11 mouse cellular contexts compared by ENCODE assay signal in genomic region chr4:41672522-41672963, GRCm38 (mm10). TPM values are rescaled to one million over a fixed set of nuclear protein-coding genes. Genes with fewer than 3 reads are reported as not detected.
DNase-seq lines count a peak whose midpoint lies in the region; ATAC-seq lines count a peak whose summit lies in the region.
"Had no signal": no experiment of that assay in that cellular context is flagged by ENCODE, and none has a peak within 500 bp of the region (broad histone marks: within the 10 kb centered on the region; RNA-seq: fewer than 3 reads in every experiment).

No protein-coding gene starts in this region.

- no peaks in the 10 kb centered on the region for H3K27me3 ChIP-seq in forebrain, embryonic 14.5 days (replicated peaks; ENCODE audit: control insufficient read depth, insufficient read depth, low read length)
- H3K27me3 ChIP-seq in intestine, embryonic 16.5 days (replicated peaks; ENCODE audit: control insufficient read depth, insufficient read depth, low read length) = 0 out of 2 replicates have a peak, but pooled peaks cover 9% of the 10 kb centered on the region

- no peaks in the 10 kb centered on the region for H3K9me3 ChIP-seq in forebrain, embryonic 14.5 days (replicated peaks; ENCODE audit: control insufficient read depth, low read length)
- no peaks in the 10 kb centered on the region for H3K9me3 ChIP-seq in intestine, embryonic 16.5 days (ENCODE audit: control insufficient read depth, low read length)
- H3K9me3 ChIP-seq: liver, embryonic 13.5 days had no signal

- no peak overlapping the region for H3K4me3 ChIP-seq in forebrain, embryonic 14.5 days (ENCODE audit: low read depth, low read length)
- no peak overlapping the region for H3K4me3 ChIP-seq in intestine, embryonic 16.5 days (ENCODE audit: low read length)
- H3K4me3 ChIP-seq: liver, embryonic 13.5 days had no signal

- ATAC-seq in forebrain, embryonic 14.5 days = no peak
- ATAC-seq in intestine, embryonic 16.5 days = no peak
- ATAC-seq in monocyte, adult 5-6 weeks (replicated peaks; ENCODE audit: insufficient number of reproducible peaks, low FRiP score, low TSS enrichment, poor library complexity, severe bottlenecking) = no peak

- peak overlapping the region; percentile 78 for H3K27ac ChIP-seq in forebrain, embryonic 14.5 days (ENCODE audit: low read depth, low read length)
- H3K27ac ChIP-seq in intestine, embryonic 16.5 days (ENCODE audit: low read length) = no peak overlapping the region
- H3K27ac ChIP-seq: liver, embryonic 13.5 days had no signal

- peak overlapping the region; percentile 41 for H3K9ac ChIP-seq in forebrain, embryonic 14.5 days (ENCODE audit: low read length)
- H3K9ac ChIP-seq in intestine, embryonic 16.5 days (ENCODE audit: low read depth, low read length) = 0 out of 2 replicates have a peak overlapping the region, but pooled peaks have one; percentile 24
- H3K9ac ChIP-seq: liver, embryonic 13.5 days had no signal

- DNase-seq in kidney, postnatal 4 days = peak; percentile 48 to 66
- no peak for DNase-seq in kidney, postnatal 36 days
- DNase-seq in forebrain, embryonic 14.5 days (ENCODE audit: low spot score) = peak; percentile 51
- peak; percentile 64 for DNase-seq in retina, embryonic 14.5 days (ENCODE audit: low spot score)
- DNase-seq in lung, postnatal 36 days = no peak
- DNase-seq: adrenal gland, postnatal 10 days; kidney, adult 11 months; liver, embryonic 13.5 days; right cerebral cortex, postnatal 4 days had no signal

- peaks cover 54% of the 10 kb centered on the region for H3K4me1 ChIP-seq in forebrain, embryonic 14.5 days (ENCODE audit: control insufficient read depth, insufficient read depth, low read length)
- peaks cover 21% of the 10 kb centered on the region for H3K4me1 ChIP-seq in intestine, embryonic 16.5 days (ENCODE audit: control insufficient read depth, insufficient read depth, low read length)
- H3K4me1 ChIP-seq: liver, embryonic 13.5 days had no signal

- peak overlapping the region; percentile 29; the same call in 1 of the 2 replicates for H3K4me2 ChIP-seq in forebrain, embryonic 14.5 days (ENCODE audit: low read length)
- no peak overlapping the region for H3K4me2 ChIP-seq in intestine, embryonic 16.5 days (ENCODE audit: low read depth, low read length)
- H3K4me2 ChIP-seq: liver, embryonic 13.5 days had no signal

- H3K36me3 ChIP-seq in forebrain, embryonic 14.5 days (ENCODE audit: control insufficient read depth, insufficient read depth, low read length) = peaks cover 32% of the 10 kb centered on the region
- no peaks in the 10 kb centered on the region for H3K36me3 ChIP-seq in intestine, embryonic 16.5 days (ENCODE audit: control insufficient read depth, insufficient read depth, low read length)
- H3K36me3 ChIP-seq: liver, embryonic 13.5 days had no signal

- WGBS in forebrain, embryonic 14.5 days = 6% methylated on average over 8 of the region's 8 CpGs
- WGBS in intestine, embryonic 16.5 days = 33% methylated on average over 8 of the region's 8 CpGs

RNA-seq across cellular contexts. Expression of gene Cntfr, which starts 24.3 kb away (rescaled TPM):
- 12.6 and 12.7 TPM in 2 replicates for polyA plus RNA-seq in forebrain, embryonic 14.5 days (2014; fragmentation: Nextera tagmentation; extraction: Ambion mirVana)
- 5.5 and 5.6 TPM in 2 replicates for polyA plus RNA-seq in intestine, embryonic 16.5 days (2015; fragmentation: Nextera tagmentation; extraction: Ambion mirVana)
- total RNA-seq in monocyte, adult 5-6 weeks (2017) = not detected in 3 replicates

RNA-seq across cellular contexts. Expression of gene Il11ra1, which starts 27.2 kb away (rescaled TPM):
- 23.9 and 24.3 TPM in 2 replicates for polyA plus RNA-seq in forebrain, embryonic 14.5 days (2014; fragmentation: Nextera tagmentation; extraction: Ambion mirVana)
- 113 and 125 TPM in 2 replicates for polyA plus RNA-seq in intestine, embryonic 16.5 days (2015; fragmentation: Nextera tagmentation; extraction: Ambion mirVana)
- 25.4 to 27.9 TPM (median 27.7 TPM) in 3 replicates for total RNA-seq in monocyte, adult 5-6 weeks (2017)

RNA-seq across cellular contexts. Expression of gene Enho, which starts 32.4 kb away (rescaled TPM):
- 64.7 and 73.9 TPM in 2 replicates for polyA plus RNA-seq in forebrain, embryonic 14.5 days (2014; fragmentation: Nextera tagmentation; extraction: Ambion mirVana)
- 7.6 and 8.7 TPM in 2 replicates for polyA plus RNA-seq in intestine, embryonic 16.5 days (2015; fragmentation: Nextera tagmentation; extraction: Ambion mirVana)
- 0.49 to 0.75 TPM in 2 of 3 replicates, not detected in the other for total RNA-seq in monocyte, adult 5-6 weeks (2017)

RNA-seq across cellular contexts. Expression of gene Rpp25l, which starts 40.8 kb away (rescaled TPM):
- 72.2 and 83.3 TPM in 2 replicates for polyA plus RNA-seq in forebrain, embryonic 14.5 days (2014; fragmentation: Nextera tagmentation; extraction: Ambion mirVana)
- polyA plus RNA-seq in intestine, embryonic 16.5 days (2015; fragmentation: Nextera tagmentation; extraction: Ambion mirVana) = 57.5 and 64.9 TPM in 2 replicates
- total RNA-seq in monocyte, adult 5-6 weeks (2017) = 11.6 to 17.4 TPM (median 12.0 TPM) in 3 replicates

RNA-seq across cellular contexts. Expression of gene Dctn3, which starts 50.4 kb away (rescaled TPM):
- 301 and 330 TPM in 2 replicates for polyA plus RNA-seq in forebrain, embryonic 14.5 days (2014; fragmentation: Nextera tagmentation; extraction: Ambion mirVana)
- 136 and 143 TPM in 2 replicates for polyA plus RNA-seq in intestine, embryonic 16.5 days (2015; fragmentation: Nextera tagmentation; extraction: Ambion mirVana)
- total RNA-seq in monocyte, adult 5-6 weeks (2017) = 122 to 157 TPM (median 150 TPM) in 3 replicates

Comparison
In these comparisons a context has a peak if more than half of its experiments do, and no peak if none do; other contexts are left out.
1. DNase-seq: peak in kidney, postnatal 4 days (2 of 2), forebrain, embryonic 14.5 days (single experiment) and retina, embryonic 14.5 days (single experiment); none in kidney, postnatal 36 days (0 of 2) and lung, postnatal 36 days (single experiment).